Mouse (Mus musculus) embryo, embryonic 10 days (tissue): ENCODE measurements around the gene Olfr434.
"Not testable (repeated sequence)": the region's sequence is repeated elsewhere in the genome, so short reads cannot be mapped to it uniquely, and the experiment has no call there.

Experiments
- DNase-seq: peaks from one replicate; pipeline ENCODE4 v3.0.0-alpha.2; 2015; ENCODE audit warnings: low spot score

Olfr434 gene

DNA sequence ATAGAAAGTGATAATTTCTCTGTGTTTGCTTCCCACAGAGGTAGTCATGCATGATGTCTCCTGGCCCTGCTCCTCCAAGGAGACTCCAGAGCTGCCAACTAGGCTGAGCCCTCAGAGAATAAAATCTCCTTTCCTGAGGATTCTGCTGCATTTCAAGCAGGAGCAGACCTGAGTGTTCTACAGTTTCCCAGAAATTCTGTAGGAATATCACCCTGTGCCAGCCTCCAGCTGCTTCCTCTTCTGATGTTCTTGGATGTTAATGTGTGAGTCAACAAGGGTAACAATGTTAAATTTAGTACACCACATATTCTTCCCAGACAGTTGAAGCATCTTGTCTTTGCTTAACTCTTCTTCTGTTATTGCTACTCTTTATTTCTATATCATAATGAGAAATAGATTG lies at the start of gene Olfr434:
TSS of gene Olfr434 (plus strand) at position 149 of the 400 bp plus-strand sequence.
- not testable (repeated sequence) for DNase-seq

DNA sequence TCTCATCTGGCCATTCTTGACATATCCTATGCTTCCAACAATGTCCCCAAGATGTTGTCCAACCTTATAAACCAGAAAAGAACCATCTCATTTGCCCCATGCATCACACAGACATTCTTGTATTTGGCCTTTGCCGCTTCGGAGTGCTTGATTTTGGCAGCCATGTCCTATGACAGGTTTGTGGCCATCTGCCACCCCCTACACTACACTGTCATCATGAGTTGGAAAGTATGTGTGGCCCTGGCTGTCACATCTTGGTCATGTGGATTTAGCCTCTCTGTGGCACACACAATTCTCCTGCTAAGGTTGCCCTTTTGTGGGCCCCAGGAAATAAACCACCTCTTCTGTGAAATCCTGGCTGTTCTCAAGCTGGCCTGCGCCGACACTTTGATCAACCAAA lies 45.6 kb upstream of the Olfr434 start:
- no peak for DNase-seq

- DNase-seq: no peak
Measured at GRCm38 (mm10) chr6:43171840-43172239, 41.0 kb upstream of the Olfr434 start, which contains the start of gene Olfr13. TSS of gene Olfr13 (plus strand) at chr6:43172140.

GRCm38 (mm10) chr6:43178129-43178528 lies 34.7 kb upstream of the Olfr434 start:
- DNase-seq: no peak

DNA sequence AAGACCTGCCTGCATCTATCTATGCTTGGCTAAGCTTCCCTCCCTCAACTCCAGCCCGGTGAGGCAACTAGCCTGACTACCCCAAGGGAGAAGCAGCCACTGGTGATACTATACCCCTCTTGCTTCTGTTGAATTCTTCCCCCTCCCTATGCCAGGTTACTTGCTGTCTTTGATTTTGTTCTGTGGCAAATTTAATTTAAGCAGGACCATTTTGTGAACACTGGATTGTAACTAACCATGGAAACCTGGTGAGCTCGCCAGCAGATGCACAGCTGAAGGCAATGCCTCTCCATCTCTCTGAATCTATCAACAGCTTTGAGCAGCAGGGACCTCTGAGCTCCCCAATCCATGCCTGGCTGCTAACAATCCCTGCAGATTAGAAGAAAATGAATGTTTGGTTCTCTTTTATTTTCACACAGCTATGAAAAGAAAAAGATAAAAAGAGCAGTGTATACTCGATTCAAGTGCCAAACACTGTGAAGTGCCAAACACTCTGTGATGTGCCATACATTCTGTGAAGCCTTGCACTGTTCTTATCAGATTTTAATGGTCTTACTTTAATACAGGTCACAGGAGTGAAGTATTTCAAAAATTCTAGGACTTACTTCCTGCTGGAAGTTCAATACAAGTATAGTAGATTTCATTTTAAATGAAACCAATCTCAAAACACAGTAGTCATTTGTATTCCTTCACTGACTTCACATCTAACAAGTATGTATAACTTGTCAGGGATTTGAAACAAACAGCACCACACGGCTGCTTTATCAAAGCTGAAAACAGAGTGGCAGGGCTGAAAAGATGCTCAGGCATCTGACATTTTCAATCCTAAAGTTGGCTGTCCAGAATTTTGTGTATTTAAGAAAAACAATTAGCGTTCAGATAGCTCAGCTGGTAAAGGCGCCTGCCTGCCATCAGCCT lies 34.0 kb upstream of the Olfr434 start:
- DNase-seq: no peak

- DNase-seq: no peak
Measured at GRCm38 (mm10) chr6:43190986-43191385, 21.8 kb upstream of the Olfr434 start.

GRCm38 (mm10) chr6:43196781-43197180 lies 16.0 kb upstream of the Olfr434 start, which contains the start of gene Olfr435:
TSS of gene Olfr435 (plus strand) at chr6:43197146.
- DNase-seq: no peak

DNA sequence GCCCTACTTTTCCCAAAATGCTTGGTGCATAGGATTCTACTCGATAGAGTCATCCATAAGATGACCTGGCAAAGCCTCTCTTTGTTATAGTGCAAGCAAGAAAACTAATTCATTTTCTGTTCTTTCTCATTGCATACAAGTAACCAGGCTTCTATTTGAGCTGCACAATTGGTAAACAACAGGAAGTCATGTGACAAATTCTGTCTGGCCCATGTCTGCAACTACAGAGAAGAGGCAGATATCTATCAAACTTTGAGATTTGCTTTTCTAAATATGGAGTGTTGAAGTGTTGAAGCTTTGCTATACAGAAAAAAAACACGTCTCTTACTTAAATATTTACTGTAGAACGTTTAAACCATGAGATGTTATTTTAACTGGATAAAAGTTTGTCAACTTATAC lies 14.7 kb upstream of the Olfr434 start:
- DNase-seq: no peak

- DNase-seq: no peak
Measured at GRCm38 (mm10) chr6:43202786-43203185, 10.0 kb upstream of the Olfr434 start.

GRCm38 (mm10) chr6:43205355-43205754 lies 7.5 kb upstream of the Olfr434 start:
- no peak for DNase-seq

DNA sequence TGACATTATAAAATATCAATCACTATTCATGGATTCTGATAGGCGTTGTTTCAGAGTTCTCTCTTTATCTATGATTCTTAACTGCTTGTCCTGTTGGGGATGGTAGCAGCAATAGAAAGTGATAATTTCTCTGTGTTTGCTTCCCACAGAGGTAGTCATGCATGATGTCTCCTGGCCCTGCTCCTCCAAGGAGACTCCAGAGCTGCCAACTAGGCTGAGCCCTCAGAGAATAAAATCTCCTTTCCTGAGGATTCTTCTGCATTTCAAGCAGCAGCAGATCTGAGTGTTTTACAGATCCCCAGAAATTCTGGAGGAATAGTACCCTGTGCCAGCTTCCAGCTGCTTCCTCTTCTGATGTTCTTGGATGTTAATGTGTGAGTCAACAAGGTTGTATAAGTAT lies 18.4 kb downstream of the Olfr434 start, which contains the start of gene Olfr47:
TSS of gene Olfr47 (plus strand) at position 275 of the 400 bp plus-strand sequence.
- not testable (repeated sequence) for DNase-seq

DNA sequence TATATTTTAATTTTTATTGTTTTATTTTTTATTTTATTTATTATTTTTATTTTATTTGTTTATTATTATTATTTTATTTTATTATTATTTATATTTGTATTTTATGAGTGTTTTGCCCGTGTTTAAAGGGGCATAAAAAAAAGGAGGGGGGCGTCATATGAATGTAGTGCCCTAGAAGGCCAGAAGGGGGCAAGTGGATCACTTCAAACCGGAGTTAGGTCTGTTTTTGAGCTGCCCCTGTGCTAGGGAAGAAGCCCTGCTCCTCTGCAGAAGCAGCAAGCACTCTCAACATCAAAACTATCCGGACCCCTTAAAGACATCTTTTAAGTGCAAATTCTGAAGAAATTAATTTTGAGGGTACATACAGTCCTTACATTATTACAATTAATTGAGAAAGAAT lies 29.2 kb downstream of the Olfr434 start:
- DNase-seq: peak; percentile 57

DNA sequence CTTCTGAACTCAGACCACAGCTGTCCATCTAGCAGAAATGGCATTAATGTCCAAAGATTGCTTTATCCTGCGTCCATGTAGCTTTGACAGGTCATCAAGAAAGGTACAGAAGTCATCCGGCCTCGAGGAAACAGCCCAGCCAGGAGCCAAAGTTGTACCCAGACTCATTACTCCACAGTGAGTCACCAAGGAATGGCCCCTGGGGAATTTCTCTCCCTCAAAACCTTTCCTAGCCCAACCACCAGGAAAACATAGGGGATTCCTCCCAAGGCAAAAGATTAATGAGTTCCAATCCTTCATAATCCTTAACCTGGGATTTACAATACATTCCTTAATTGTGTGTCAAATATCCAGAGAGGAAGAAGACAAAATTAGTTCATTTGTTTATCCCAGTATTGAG lies 34.6 kb downstream of the Olfr434 start:
- DNase-seq: no peak

DNA sequence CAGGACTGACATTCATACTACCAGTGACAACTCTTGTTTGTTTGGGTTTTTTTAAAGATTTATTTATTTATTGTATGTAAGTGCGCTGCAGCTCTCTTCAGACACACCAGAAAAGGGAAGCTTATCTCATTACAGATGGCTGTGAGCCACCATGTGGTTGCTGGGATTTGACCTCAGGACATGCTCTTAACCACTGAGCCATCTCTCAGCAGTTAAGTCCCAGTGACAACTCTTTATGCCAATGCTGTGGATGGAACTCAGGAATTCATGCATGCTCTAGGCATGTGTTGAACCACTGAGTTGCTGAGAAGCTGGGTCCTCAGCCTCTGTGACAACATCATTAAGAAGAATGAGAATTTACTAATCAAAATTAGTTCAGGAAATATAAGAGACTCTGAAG lies 40.2 kb downstream of the Olfr434 start:
- no peak for DNase-seq

- peak; percentile 47 for DNase-seq
Measured at GRCm38 (mm10) chr6:43254193-43254926, 41.5 kb downstream of the Olfr434 start.

DNA sequence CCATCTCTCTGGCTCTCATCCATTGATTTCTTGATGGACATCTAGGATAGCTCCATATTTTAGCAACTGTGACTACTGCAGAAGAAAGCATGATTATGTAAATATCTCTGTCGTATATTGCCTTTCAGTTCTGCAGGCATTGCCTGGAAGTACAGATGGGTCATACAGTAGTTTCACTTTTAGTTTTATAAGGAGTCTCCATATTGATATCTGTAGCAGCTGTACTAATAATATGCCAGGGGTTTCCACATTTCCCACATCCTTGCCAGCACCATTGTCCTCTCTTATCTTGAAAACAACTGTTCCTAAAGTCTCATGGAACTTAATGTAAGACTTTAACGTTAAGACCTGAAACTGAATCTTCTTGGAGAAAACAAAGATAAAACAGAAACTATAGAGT lies 47.9 kb downstream of the Olfr434 start:
- no peak for DNase-seq

DNA sequence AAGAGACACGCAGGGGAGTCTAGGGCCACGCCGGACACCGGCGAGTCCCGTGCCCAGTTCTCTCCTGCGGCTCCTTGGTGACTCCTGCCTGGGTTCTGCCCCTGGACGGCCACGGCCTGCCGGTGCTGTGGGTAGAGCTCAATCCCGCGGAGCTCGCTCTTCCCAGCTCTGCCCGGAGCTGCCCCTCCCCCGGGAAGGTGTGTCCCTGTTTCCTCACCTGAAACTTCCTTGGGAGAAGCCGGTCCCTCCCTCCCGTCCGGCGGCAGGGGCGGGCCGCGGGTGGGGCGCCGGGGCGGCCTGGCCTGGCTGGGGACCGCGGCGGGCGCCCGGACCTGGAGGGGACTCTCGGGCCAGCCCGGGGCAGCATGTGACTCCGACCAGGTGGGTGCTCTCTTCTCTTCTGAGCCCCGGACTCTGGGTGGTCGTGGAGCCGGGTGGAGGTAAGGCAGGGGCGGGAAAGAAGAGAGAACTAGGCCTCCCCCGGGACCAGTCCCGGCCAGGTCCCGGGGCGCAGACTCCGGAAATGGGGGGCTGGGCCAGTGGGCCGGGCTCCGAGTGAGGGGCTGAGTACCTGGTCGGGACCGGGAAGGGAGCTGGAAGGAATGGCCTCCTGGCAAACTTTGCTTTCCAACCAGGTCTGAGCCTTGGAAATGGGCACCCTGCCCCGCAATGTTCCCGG lies 52.7 kb downstream of the Olfr434 start, which contains the start of gene Arhgef5:
TSS of gene Arhgef5 (plus strand) at position 220 of the 679 bp plus-strand sequence.
- peak; percentile 28 for DNase-seq

GRCm38 (mm10) chr6:43266356-43266755 lies 53.5 kb downstream of the Olfr434 start:
- DNase-seq: peak; percentile 74
